Mouse (Mus musculus): ENCODE data around the gene S100a2.

Gene S100a2

GRCm38 (mm10) chr3:90614611-90615251 lies 24.7 kb downstream of the S100a2 start:
- peak; percentile 64 for DNase-seq (ENCODE audit: extremely low read depth, insufficient read length, low spot score)

GRCm38 (mm10) chr3:90615415-90615814 lies 25.4 kb downstream of the S100a2 start:
- peak; percentile 81 for DNase-seq (ENCODE audit: extremely low read depth, insufficient read length, low spot score)

- peak; percentile 28 for DNase-seq (ENCODE audit: extremely low read depth, insufficient read length, low spot score)
Measured at GRCm38 (mm10) chr3:90615911-90616310, 25.9 kb downstream of the S100a2 start.

GRCm38 (mm10) chr3:90617586-90617985 lies 27.5 kb downstream of the S100a2 start:
- DNase-seq (ENCODE audit: extremely low read depth, insufficient read length, low spot score) = no peak

- no peak for DNase-seq (ENCODE audit: extremely low read depth, insufficient read length, low spot score)
Measured at GRCm38 (mm10) chr3:90621552-90621951, 31.5 kb downstream of the S100a2 start.

GRCm38 (mm10) chr3:90623435-90624071 lies 33.5 kb downstream of the S100a2 start:
- DNase-seq (ENCODE audit: extremely low read depth, insufficient read length, low spot score) = no peak

GRCm38 (mm10) chr3:90625496-90625895 lies 35.4 kb downstream of the S100a2 start:
- DNase-seq (ENCODE audit: extremely low read depth, insufficient read length, low spot score) = no peak

- DNase-seq (ENCODE audit: extremely low read depth, insufficient read length, low spot score) = no peak
Measured at GRCm38 (mm10) chr3:90626266-90627021, 36.4 kb downstream of the S100a2 start.

- no peak for DNase-seq (ENCODE audit: extremely low read depth, insufficient read length, low spot score)
Measured at GRCm38 (mm10) chr3:90627366-90627765, 37.3 kb downstream of the S100a2 start.

GRCm38 (mm10) chr3:90627807-90628206 lies 37.8 kb downstream of the S100a2 start:
- DNase-seq (ENCODE audit: extremely low read depth, insufficient read length, low spot score) = no peak

- no peak for DNase-seq (ENCODE audit: extremely low read depth, insufficient read length, low spot score)
Measured at GRCm38 (mm10) chr3:90629298-90629697, 39.3 kb downstream of the S100a2 start.

GRCm38 (mm10) chr3:90631984-90632383 lies 41.9 kb downstream of the S100a2 start:
- DNase-seq (ENCODE audit: extremely low read depth, insufficient read length, low spot score) = no peak

GRCm38 (mm10) chr3:90638511-90639275 lies 48.6 kb downstream of the S100a2 start:
- DNase-seq (ENCODE audit: extremely low read depth, insufficient read length, low spot score) = peak; percentile 18

GRCm38 (mm10) chr3:90639511-90640154 lies 49.6 kb downstream of the S100a2 start:
- DNase-seq (ENCODE audit: extremely low read depth, insufficient read length, low spot score) = peak; percentile 22

- no peak for DNase-seq (ENCODE audit: extremely low read depth, insufficient read length, low spot score)
Measured at GRCm38 (mm10) chr3:90640981-90641380, 50.9 kb downstream of the S100a2 start.
